Mouse (Mus musculus): Measurements from ENCODE around the gene Nlrp2. TPM values are rescaled to one million over a fixed set of nuclear protein-coding genes. Genes with fewer than 3 reads are reported as not detected.

Gene Nlrp2
- not detected for polyA plus RNA-seq (2014; fragmentation: Illumina TruSeq; extraction: RNeasy Lipid Tissue Mini Kit (QIAGEN cat#74804); ENCODE audit: low read depth, low replicate concordance)

DNA sequence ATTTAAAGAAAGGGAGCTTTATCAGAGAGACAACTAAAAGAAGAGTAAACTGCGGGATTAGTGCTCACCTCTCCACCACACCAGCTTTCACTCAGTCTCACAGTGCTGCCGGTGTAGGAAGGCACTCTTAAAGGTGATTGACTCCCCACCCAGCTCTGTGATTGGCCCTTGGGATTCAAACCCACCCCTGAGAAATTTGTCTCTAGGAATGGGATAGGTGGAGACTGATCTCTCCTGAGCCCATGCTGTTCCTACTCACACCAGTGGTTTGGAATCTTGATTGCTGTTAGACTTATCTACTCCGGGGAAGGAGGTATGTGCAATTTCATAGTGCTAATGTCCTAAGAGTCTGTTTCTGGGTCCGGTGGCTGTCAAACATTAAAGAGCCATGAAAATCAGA, at the start of gene Nlrp2:
Gene Nlrp2 (minus strand): TSS at position 101 of the 400 bp plus-strand sequence.

DNA sequence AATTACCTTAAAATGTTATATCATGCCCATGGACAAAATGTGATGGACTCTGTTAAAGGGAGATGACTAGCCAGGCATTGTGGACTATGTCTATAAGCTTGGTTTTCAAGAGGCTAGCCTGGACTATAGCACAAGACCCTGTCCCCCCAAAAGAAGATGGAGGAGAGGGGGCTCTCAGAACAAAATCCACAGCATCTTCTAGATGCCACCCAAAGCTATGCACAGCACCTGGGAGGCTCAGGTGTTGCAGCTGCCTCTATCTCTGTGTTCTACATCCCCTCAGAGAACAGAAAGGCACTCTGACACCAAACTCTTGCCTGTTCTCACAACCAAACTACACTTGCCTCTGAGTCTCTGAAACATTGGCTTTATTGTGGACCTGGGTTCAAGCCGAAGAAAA, 598 bp downstream of the Nlrp2 start, which contains the start of gene Gm5065:
Gene Gm5065 (plus strand): TSS at position 301 of the 400 bp plus-strand sequence.

Other genes starting within 250 kb of the Nlrp2 start
- gene Rfpl4, start 234.1 kb downstream of the Nlrp2 start, polyA plus RNA-seq (2014; fragmentation: Illumina TruSeq; extraction: RNeasy Lipid Tissue Mini Kit (QIAGEN cat#74804); ENCODE audit: low read depth, low replicate concordance): not detected
- 7.9 TPM for gene Rasl2-9, start 225.1 kb downstream of the Nlrp2 start, polyA plus RNA-seq (2014; fragmentation: Illumina TruSeq; extraction: RNeasy Lipid Tissue Mini Kit (QIAGEN cat#74804); ENCODE audit: low read depth, low replicate concordance)
- gene Vmn1r55, start 201.4 kb downstream of the Nlrp2 start, polyA plus RNA-seq (2014; fragmentation: Illumina TruSeq; extraction: RNeasy Lipid Tissue Mini Kit (QIAGEN cat#74804); ENCODE audit: low read depth, low replicate concordance): not detected
- gene Vmn1r56, start 154.3 kb downstream of the Nlrp2 start, polyA plus RNA-seq (2014; fragmentation: Illumina TruSeq; extraction: RNeasy Lipid Tissue Mini Kit (QIAGEN cat#74804); ENCODE audit: low read depth, low replicate concordance): not detected
- gene Vmn1r57, start 132.5 kb downstream of the Nlrp2 start, polyA plus RNA-seq (2014; fragmentation: Illumina TruSeq; extraction: RNeasy Lipid Tissue Mini Kit (QIAGEN cat#74804); ENCODE audit: low read depth, low replicate concordance): not detected
- gene Gm5065, start 498 bp downstream of the Nlrp2 start, polyA plus RNA-seq (2014; fragmentation: Illumina TruSeq; extraction: RNeasy Lipid Tissue Mini Kit (QIAGEN cat#74804); ENCODE audit: low read depth, low replicate concordance): not detected
- gene Vmn1r58, start 62.4 kb upstream of the Nlrp2 start, polyA plus RNA-seq (2014; fragmentation: Illumina TruSeq; extraction: RNeasy Lipid Tissue Mini Kit (QIAGEN cat#74804); ENCODE audit: low read depth, low replicate concordance): not detected
- not detected for gene Vmn1r59, start 105.7 kb upstream of the Nlrp2 start, polyA plus RNA-seq (2014; fragmentation: Illumina TruSeq; extraction: RNeasy Lipid Tissue Mini Kit (QIAGEN cat#74804); ENCODE audit: low read depth, low replicate concordance)
- not detected for gene Vmn2r28, start 142.9 kb upstream of the Nlrp2 start, polyA plus RNA-seq (2014; fragmentation: Illumina TruSeq; extraction: RNeasy Lipid Tissue Mini Kit (QIAGEN cat#74804); ENCODE audit: low read depth, low replicate concordance)
- not detected for gene Vmn1r60, start 196.3 kb upstream of the Nlrp2 start, polyA plus RNA-seq (2014; fragmentation: Illumina TruSeq; extraction: RNeasy Lipid Tissue Mini Kit (QIAGEN cat#74804); ENCODE audit: low read depth, low replicate concordance)